Mouse (Mus musculus): ENCODE results near the gene A1cf. TPM values are rescaled to one million over a fixed set of nuclear protein-coding genes. Genes with fewer than 3 reads are reported as not detected.

A1cf gene
- polyA plus RNA-seq, 1 experiment from 2014 or later: not detected

DNA sequence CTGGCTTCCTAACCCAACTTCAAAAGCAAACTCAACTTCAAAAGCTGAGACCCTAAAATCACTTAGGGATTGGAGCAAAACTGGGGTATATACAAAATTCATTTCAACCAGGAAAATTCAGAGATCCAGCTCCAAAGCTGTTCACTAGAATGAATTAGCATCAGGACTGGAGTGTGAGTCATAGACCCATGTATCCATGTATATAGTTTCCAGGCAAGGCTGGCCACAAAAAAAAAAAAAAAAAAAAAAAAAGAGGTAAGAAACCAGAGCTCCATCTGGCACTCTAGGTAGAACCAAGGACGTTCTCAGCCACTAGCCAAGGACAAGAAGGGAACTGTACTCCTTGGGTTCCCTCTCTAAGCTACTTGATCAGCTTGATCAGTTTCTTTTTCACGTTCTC is 85.2 kb downstream of the A1cf start:
- no peak for ATAC-seq (ENCODE audit: insufficient number of reproducible peaks, insufficient read depth, low FRiP score, low read depth)
- Histone ChIP-seq H3K27me3 (ENCODE audit: control insufficient read depth, insufficient read depth, low read length) (no peaks in the 10 kb centered on the region), H3K4me1 (ENCODE audit: control insufficient read depth in 2 of 2, insufficient read depth in 2 of 2, low read length in 2 of 2) (no peaks in the 10 kb centered on the region), H3K4me2 (ENCODE audit: low read length) (no peak overlapping the region), H3K4me3 (ENCODE audit: control insufficient read depth in 1 of 2, insufficient read depth in 1 of 2, low read depth in 1 of 2, low read length in 2 of 2) (no peak overlapping the region), H3K27ac (replicated peaks in 1 of 2; ENCODE audit: control insufficient read depth in 1 of 2, insufficient read depth in 1 of 2, low read depth in 2 of 2, low read length in 2 of 2) (no peak overlapping the region), H3K36me3 (ENCODE audit: control insufficient read depth, insufficient read depth, low read length) (no peaks in the 10 kb centered on the region), H3K9me3 (ENCODE audit: control insufficient read depth, low read length) (no peaks in the 10 kb centered on the region), H3K9ac (ENCODE audit: low read length) (no peak overlapping the region)
- 85% methylated on average over 2 of the region's 2 CpGs for WGBS

- Histone ChIP-seq H3K9me3 (ENCODE audit: control insufficient read depth, low read length) (no peaks in the 10 kb centered on the region), H3K36me3 (ENCODE audit: control insufficient read depth, insufficient read depth, low read length) (no peaks in the 10 kb centered on the region), H3K4me1 (ENCODE audit: control insufficient read depth in 2 of 2, insufficient read depth in 2 of 2, low read length in 2 of 2) (no peaks in the 10 kb centered on the region), H3K27me3 (ENCODE audit: control insufficient read depth, insufficient read depth, low read length) (no peaks in the 10 kb centered on the region), H3K27ac (replicated peaks in 1 of 2; ENCODE audit: control insufficient read depth in 1 of 2, insufficient read depth in 1 of 2, low read depth in 2 of 2, low read length in 2 of 2) (no peak overlapping the region), H3K4me3 (ENCODE audit: control insufficient read depth in 1 of 2, insufficient read depth in 1 of 2, low read depth in 1 of 2, low read length in 2 of 2) (no peak overlapping the region), H3K4me2 (ENCODE audit: low read length) (no peak overlapping the region), H3K9ac (ENCODE audit: low read length) (no peak overlapping the region)
- no peak for ATAC-seq (ENCODE audit: insufficient number of reproducible peaks, insufficient read depth, low FRiP score, low read depth)
- WGBS: 84% methylated on average over 4 of the region's 4 CpGs
Observed at GRCm38 (mm10) chr19:31954267-31954666, 85.7 kb downstream of the A1cf start.

DNA sequence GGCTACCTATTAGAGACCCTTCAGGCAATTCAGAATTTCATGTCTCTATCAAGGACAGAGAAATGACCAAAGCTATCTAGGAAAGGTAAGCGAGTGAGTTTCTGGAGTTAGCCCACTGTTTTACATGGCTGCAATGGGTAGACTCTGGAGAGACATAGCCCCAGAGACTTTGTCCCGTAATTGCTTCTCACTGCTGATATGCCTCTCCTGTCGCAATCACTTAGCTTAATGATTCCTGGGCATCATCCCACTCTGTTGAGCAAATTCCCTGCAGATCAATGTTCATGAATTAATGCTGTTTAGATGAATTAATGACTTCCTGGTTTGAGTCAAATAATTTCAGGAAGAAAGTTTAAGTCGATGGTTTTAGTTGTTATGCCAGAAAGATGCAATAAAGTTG is 86.1 kb downstream of the A1cf start:
- 76% methylated on average over 4 of the region's 4 CpGs for WGBS
- no peaks in the 10 kb centered on the region for H3K9me3 ChIP-seq (ENCODE audit: control insufficient read depth, low read length)
- no peak overlapping the region for H3K9ac ChIP-seq (ENCODE audit: low read length)
- H3K4me1 ChIP-seq (ENCODE audit: control insufficient read depth in 2 of 2, insufficient read depth in 2 of 2, low read length in 2 of 2): no peaks in the 10 kb centered on the region
- H3K27me3 ChIP-seq (ENCODE audit: control insufficient read depth, insufficient read depth, low read length): no peaks in the 10 kb centered on the region
- no peaks in the 10 kb centered on the region for H3K36me3 ChIP-seq (ENCODE audit: control insufficient read depth, insufficient read depth, low read length)
- ATAC-seq (ENCODE audit: insufficient number of reproducible peaks, insufficient read depth, low FRiP score, low read depth): no peak
- no peak overlapping the region for H3K27ac ChIP-seq (replicated peaks in 1 of 2; ENCODE audit: control insufficient read depth in 1 of 2, insufficient read depth in 1 of 2, low read depth in 2 of 2, low read length in 2 of 2)
- H3K4me3 ChIP-seq (ENCODE audit: control insufficient read depth in 1 of 2, insufficient read depth in 1 of 2, low read depth in 1 of 2, low read length in 2 of 2): no peak overlapping the region
- no peak overlapping the region for H3K4me2 ChIP-seq (ENCODE audit: low read length)

DNA sequence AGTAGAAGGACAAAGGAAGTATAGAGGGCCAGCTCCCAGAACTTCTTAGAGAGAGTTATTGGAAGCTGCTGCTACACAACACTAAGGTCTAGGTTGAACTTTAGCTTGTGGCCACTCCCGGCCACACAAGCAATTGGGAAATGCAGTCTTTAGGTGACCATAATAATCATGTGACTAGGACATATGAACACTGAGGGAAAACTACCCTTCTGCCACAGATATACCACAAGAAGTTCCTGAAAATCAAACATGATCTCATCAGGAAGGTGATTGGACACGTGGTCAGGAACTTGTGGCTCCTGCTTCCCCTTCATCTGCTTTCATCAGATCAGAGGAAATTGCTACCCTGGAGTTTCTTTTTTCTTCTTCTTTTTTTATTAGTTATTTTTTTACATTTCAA is 87.8 kb downstream of the A1cf start:
- Histone ChIP-seq H3K36me3 (ENCODE audit: control insufficient read depth, insufficient read depth, low read length) (no peaks in the 10 kb centered on the region), H3K27ac (replicated peaks in 1 of 2; ENCODE audit: control insufficient read depth in 1 of 2, insufficient read depth in 1 of 2, low read depth in 2 of 2, low read length in 2 of 2) (no peak overlapping the region), H3K27me3 (ENCODE audit: control insufficient read depth, insufficient read depth, low read length) (no peaks in the 10 kb centered on the region), H3K4me3 (ENCODE audit: control insufficient read depth in 1 of 2, insufficient read depth in 1 of 2, low read depth in 1 of 2, low read length in 2 of 2) (no peak overlapping the region), H3K4me2 (ENCODE audit: low read length) (no peak overlapping the region), H3K9ac (ENCODE audit: low read length) (no peak overlapping the region), H3K4me1 (ENCODE audit: control insufficient read depth in 2 of 2, insufficient read depth in 2 of 2, low read length in 2 of 2) (no peaks in the 10 kb centered on the region), H3K9me3 (ENCODE audit: control insufficient read depth, low read length) (no peaks in the 10 kb centered on the region)
- 63% methylated on average over 2 of the region's 2 CpGs for WGBS
- ATAC-seq (ENCODE audit: insufficient number of reproducible peaks, insufficient read depth, low FRiP score, low read depth): no peak

DNA sequence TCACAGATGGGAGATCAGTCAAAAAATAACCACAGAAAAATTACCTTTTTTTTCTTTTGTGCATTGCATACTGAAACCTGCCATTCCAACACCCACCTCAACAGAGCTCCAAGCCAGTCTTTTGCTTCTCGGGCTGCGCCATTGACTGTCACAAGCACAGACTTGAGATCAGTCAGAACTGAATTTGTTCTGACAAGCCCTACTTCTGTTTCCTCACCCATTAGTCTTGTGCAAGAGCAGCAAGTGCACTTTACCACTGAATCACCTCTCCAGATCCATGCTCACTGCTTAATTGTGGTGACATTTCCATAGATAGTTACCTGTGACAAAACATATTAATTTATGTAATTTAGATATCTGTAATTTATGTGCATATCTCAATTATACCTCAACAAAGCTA is 91.9 kb downstream of the A1cf start:
- Histone ChIP-seq H3K36me3 (ENCODE audit: control insufficient read depth, insufficient read depth, low read length) (no peaks in the 10 kb centered on the region), H3K27ac (replicated peaks in 1 of 2; ENCODE audit: control insufficient read depth in 1 of 2, insufficient read depth in 1 of 2, low read depth in 2 of 2, low read length in 2 of 2) (no peak overlapping the region), H3K4me3 (ENCODE audit: control insufficient read depth in 1 of 2, insufficient read depth in 1 of 2, low read depth in 1 of 2, low read length in 2 of 2) (no peak overlapping the region), H3K27me3 (ENCODE audit: control insufficient read depth, insufficient read depth, low read length) (no peaks in the 10 kb centered on the region), H3K9ac (ENCODE audit: low read length) (no peak overlapping the region), H3K4me1 (ENCODE audit: control insufficient read depth in 2 of 2, insufficient read depth in 2 of 2, low read length in 2 of 2) (no peaks in the 10 kb centered on the region), H3K9me3 (ENCODE audit: control insufficient read depth, low read length) (no peaks in the 10 kb centered on the region), H3K4me2 (ENCODE audit: low read length) (no peak overlapping the region)
- no peak for ATAC-seq (ENCODE audit: insufficient number of reproducible peaks, insufficient read depth, low FRiP score, low read depth)
- WGBS: 95% methylated on average over 2 of the region's 2 CpGs

DNA sequence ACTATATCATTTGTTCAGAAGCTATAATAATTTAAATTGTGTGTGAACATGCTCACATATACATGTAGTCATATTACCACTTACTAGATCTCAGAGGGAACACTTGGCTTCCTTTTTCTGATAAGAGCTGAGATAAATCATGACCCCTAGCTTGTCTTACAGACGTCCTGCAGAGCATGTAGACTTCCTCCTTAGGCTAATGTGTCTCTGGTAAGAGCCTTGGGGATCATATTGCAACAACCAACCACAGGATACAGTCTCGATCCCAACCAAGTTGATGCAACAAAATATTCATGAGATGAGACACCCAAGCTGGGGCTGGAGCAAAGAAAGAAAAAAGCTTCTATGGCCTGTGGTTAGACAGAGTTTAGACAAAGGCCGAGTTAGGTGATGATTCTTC is 94.6 kb downstream of the A1cf start:
- Histone ChIP-seq H3K9ac (ENCODE audit: low read length) (no peak overlapping the region), H3K9me3 (ENCODE audit: control insufficient read depth, low read length) (no peaks in the 10 kb centered on the region), H3K36me3 (ENCODE audit: control insufficient read depth, insufficient read depth, low read length) (no peaks in the 10 kb centered on the region), H3K4me1 (ENCODE audit: control insufficient read depth in 2 of 2, insufficient read depth in 2 of 2, low read length in 2 of 2) (no peaks in the 10 kb centered on the region), H3K27me3 (ENCODE audit: control insufficient read depth, insufficient read depth, low read length) (no peaks in the 10 kb centered on the region), H3K4me2 (ENCODE audit: low read length) (no peak overlapping the region), H3K4me3 (ENCODE audit: control insufficient read depth in 1 of 2, insufficient read depth in 1 of 2, low read depth in 1 of 2, low read length in 2 of 2) (no peak overlapping the region), H3K27ac (replicated peaks in 1 of 2; ENCODE audit: control insufficient read depth in 1 of 2, insufficient read depth in 1 of 2, low read depth in 2 of 2, low read length in 2 of 2) (no peak overlapping the region)
- ATAC-seq (ENCODE audit: insufficient number of reproducible peaks, insufficient read depth, low FRiP score, low read depth): no peak
- WGBS: 38% methylated on average over 3 of the region's 3 CpGs

GRCm38 (mm10) chr19:31967933-31968532 is 99.5 kb downstream of the A1cf start:
- Histone ChIP-seq H3K9ac (ENCODE audit: low read length) (no peak overlapping the region), H3K9me3 (ENCODE audit: control insufficient read depth, low read length) (no peaks in the 10 kb centered on the region), H3K4me2 (ENCODE audit: low read length) (no peak overlapping the region), H3K27ac (replicated peaks in 1 of 2; ENCODE audit: control insufficient read depth in 1 of 2, insufficient read depth in 1 of 2, low read depth in 2 of 2, low read length in 2 of 2) (no peak overlapping the region), H3K36me3 (ENCODE audit: control insufficient read depth, insufficient read depth, low read length) (no peaks in the 10 kb centered on the region), H3K27me3 (ENCODE audit: control insufficient read depth, insufficient read depth, low read length) (no peaks in the 10 kb centered on the region), H3K4me3 (ENCODE audit: control insufficient read depth in 1 of 2, insufficient read depth in 1 of 2, low read depth in 1 of 2, low read length in 2 of 2) (no peak overlapping the region), H3K4me1 (ENCODE audit: control insufficient read depth in 2 of 2, insufficient read depth in 2 of 2, low read length in 2 of 2) (0 out of 4 replicates have a peak, but pooled peaks cover 0 to 3% of the 10 kb centered on the region in 2 experiments)
- 50% methylated on average over 5 of the region's 5 CpGs for WGBS
- no peak for ATAC-seq (ENCODE audit: insufficient number of reproducible peaks, insufficient read depth, low FRiP score, low read depth)

- Histone ChIP-seq H3K4me2 (ENCODE audit: low read length) (no peak overlapping the region), H3K4me3 (ENCODE audit: control insufficient read depth in 1 of 2, insufficient read depth in 1 of 2, low read depth in 1 of 2, low read length in 2 of 2) (no peak overlapping the region), H3K9ac (ENCODE audit: low read length) (no peak overlapping the region), H3K4me1 (ENCODE audit: control insufficient read depth in 2 of 2, insufficient read depth in 2 of 2, low read length in 2 of 2) (peaks cover 0 to 5% of the 10 kb centered on the region in 2 experiments; a peak in 2 of 4 replicates), H3K27me3 (ENCODE audit: control insufficient read depth, insufficient read depth, low read length) (no peaks in the 10 kb centered on the region), H3K9me3 (ENCODE audit: control insufficient read depth, low read length) (no peaks in the 10 kb centered on the region), H3K27ac (replicated peaks in 1 of 2; ENCODE audit: control insufficient read depth in 1 of 2, insufficient read depth in 1 of 2, low read depth in 2 of 2, low read length in 2 of 2) (no peak overlapping the region), H3K36me3 (ENCODE audit: control insufficient read depth, insufficient read depth, low read length) (no peaks in the 10 kb centered on the region)
- 45% methylated on average over 3 of the region's 3 CpGs for WGBS
- ATAC-seq (ENCODE audit: insufficient number of reproducible peaks, insufficient read depth, low FRiP score, low read depth): no peak
Observed at GRCm38 (mm10) chr19:31971405-31971804, 102.8 kb downstream of the A1cf start.

All from heart, embryonic 14.5 days (tissue).